Mouse (Mus musculus) spleen, adult 2 months (tissue): ENCODE results near the gene Meis2.

Experiments
- CTCF ChIP-seq: fragments of 200-500 bp; IDR thresholded peaks from 2 replicates; pipeline ENCODE4 v1.5.1; 2011; ENCODE audit warnings: mild to moderate bottlenecking, inconsistent platforms; ENCODE audit not compliant: insufficient read depth, insufficient read length, insufficient replicate concordance; ENCODE audit errors: extremely low read depth
- POLR2A ChIP-seq: fragments of 200-500 bp; IDR thresholded peaks from 2 replicates; pipeline ENCODE4 v1.6.1; 2011; ENCODE audit warnings: low read depth, low read length, inconsistent platforms

DNA sequence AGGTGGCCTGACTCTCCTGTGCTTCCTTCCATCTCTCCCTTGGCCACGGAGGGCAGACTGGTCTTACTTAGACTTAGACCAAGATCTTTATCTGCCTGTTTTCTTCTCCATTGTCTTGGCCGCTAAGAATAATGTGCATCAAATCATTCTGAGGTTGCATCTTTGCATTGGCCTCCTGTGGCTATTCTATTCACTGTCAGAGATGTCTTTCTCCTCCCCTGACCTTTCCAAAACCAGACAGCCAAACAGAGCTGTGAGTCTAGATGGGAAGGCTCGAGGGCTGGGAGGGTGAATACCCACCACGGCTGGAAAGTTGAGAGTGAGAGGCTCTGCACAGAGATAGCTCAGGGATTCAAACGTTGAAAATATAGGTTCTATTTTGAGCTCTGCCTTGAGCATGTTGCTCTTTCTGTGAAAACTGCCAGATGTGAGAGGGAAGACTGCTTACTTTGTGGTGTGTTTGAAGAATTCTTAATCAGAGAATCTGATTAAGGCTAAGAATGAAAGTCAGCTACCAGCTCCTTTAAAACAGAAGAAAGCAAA, 102.3 kb downstream of the Meis2 start:
- TF ChIP-seq CTCF (no peak), POLR2A (no peak)
